Mouse (Mus musculus) urinary bladder, postnatal 36 days (tissue): ENCODE measurements around the gene Fcrl5.
A peak's percentile ranks its signal among the peaks of the same experiment; 100 is the strongest.

Experiments used
- DNase-seq, 2 experiments: peaks; one replicate each; pipeline ENCODE4 v3.0.0; 2022; ENCODE audit warnings: low spot score in 2 of 2, mixed read lengths in 1 of 2

Gene Fcrl5

GRCm38 (mm10) chr3:87500088-87501055, 64.8 kb downstream of the Fcrl5 start:
- no peak for DNase-seq

DNA sequence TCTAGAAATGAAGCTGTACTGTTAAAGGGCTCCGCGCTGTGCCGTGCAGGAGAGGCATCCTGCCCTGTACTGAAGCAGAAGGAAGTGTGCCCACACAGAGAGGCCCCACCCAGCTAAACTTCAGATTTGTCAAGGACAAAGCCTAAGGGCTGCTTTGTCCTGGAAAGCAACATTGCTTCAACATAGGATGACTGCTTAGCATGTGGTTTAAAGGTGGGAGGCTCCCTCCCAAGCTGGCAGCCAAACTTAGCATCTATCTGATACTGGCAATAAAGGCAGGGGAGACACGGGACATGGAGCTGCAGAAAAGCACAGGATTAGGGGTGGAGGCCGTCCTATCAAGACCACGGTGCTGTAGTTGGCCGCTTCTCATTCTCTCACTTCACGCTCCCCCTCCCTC, 65.6 kb downstream of the Fcrl5 start:
- DNase-seq, result no peak

- no peak for DNase-seq
These were observed 67.2 kb downstream of the Fcrl5 start for GRCm38 (mm10) chr3:87502771-87503170.

DNA sequence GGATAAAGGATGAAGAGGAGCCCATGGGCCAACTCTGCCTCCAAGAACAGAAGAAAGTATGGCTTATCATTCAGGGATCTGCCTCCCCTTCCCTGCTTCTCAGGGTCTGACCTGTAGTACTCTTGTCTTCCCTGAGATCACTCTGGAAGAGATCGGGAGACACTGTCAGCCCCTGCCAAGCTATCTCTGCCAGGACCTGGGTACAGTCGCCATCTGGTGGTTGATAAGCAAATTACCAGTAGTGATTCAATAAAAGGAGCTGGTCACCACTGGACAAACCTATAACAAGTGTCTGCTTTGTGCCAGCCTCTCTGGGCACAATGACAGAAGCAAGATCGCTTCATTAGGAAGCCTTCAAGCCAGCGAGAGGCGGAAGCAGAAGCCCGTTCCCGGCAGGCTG, 68.8 kb downstream of the Fcrl5 start:
- no peak for DNase-seq

- DNase-seq, result no peak
These were observed 69.3 kb downstream of the Fcrl5 start for GRCm38 (mm10) chr3:87504749-87505425.

DNA sequence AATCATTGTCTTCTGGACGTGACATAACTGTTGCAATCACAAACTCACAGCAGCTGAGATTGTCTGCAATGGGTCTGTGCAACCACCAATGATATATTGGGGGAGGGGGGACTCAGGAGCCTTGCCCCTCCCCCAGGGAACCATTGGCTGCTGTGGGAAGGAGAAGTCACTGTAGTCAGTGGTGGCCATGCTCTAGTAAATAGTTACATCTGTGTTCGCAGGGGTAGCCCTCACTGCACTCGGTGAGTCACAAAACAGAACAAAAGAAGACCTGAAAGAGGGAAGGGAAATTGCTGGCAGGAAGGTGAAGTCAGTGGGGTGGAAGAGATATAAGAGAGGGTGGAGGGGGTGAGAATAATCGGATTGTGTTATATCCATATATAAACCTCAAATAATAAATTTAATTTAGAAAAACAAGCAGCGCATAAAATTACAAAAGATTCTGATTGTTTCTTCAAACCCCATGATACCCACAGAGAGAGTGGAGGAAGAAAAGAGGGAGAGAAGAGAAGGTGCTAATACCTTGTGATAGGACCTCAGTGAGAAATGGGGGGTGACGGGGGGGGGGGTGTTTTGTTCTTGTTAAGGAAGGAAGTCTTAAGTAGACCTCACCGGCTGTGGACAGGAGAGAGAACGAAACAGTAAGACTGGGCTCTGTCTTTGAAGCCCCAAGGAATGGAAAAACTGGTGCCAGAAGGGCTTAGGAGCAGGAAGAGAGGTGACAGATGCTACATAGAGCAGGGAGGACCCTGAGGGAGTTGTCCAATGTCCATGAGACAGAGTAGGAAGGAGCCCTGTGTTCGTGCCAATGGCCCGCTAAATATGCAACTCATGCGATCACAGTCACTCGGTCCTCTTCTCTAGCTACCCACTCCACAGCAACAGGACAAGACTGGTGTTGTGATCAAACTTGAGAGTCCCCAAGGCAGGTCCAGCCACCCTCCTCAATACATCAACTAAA, 71.2 kb downstream of the Fcrl5 start:
- no peak for DNase-seq

DNA sequence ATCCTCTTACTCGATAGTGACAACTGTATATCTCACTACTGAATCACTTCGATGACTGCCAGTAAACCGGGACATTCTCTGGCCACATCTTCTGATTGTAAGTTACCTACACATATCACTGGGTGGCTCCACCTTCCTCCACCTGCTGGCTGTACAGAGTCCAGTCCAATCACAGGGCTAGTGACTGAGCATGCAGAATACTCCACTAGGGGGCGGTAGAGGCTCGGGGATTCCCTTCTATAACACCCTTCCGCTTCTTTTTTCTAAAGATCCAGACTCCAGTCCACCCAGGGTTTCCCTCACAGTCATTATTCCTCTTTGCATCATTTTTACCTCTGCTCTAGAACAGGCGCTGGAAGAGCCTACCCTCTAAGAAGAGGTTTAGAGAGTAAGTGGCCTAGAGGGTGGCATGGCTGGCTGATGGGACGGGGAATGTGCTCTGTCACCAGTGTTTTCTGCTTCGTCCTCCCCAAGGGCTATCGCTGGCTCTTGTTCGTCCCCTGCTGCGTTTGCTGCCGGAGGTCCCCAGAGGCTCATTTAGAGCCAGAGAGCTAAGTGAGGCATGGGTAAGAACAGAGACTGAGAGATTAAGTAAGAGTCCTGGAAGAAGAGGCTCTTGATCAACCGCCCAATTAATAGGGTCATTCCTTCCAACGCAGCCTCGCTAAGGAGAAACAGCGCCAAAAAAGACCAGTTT, 72.8 kb downstream of the Fcrl5 start:
- peak; percentile 77 to 86 for DNase-seq

DNA sequence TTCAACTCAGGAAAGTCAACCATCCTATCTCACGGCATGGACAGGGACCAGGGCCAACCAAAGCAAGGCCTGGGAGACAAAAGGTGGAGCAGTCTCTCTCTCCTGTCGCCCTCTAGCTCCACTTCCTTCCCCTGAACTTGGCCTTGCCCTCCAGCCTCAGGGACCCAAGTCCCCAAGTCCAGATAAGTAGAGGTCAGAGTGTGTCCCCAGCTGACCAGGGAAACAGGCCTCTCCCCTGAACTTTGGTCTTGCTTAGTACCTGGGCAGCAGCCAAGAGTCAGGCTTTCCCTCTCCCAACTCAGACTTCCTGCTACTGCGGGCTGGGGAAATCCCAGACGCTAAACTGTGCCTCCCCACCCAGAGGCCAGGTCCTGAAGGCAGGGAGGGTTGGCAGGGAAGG, 73.5 kb downstream of the Fcrl5 start:
- peak in 1 of 2 experiments; percentile 74 for DNase-seq

DNA sequence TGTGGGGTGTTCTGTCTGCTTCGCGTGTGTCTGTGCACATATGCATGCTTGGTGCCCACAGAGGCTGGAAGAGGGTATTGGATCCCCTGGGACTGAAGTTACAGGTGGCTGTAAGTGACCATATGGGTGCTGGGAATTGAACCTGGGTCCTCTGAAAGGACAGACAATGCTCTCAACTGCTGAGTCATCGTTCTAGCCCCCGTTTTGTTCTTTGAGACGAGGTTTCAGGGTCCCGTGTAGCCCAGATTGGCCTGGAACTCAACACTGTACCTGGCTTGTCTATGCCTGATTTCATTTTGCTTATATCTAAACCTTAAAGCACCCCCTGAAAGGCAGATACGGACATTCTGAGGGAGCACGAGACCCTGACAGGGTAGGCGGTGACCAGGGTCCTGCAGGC, 75.3 kb downstream of the Fcrl5 start:
- DNase-seq, result no peak

- no peak for DNase-seq
These were observed 76.6 kb downstream of the Fcrl5 start for GRCm38 (mm10) chr3:87511971-87512765.

GRCm38 (mm10) chr3:87515567-87516081, 80.1 kb downstream of the Fcrl5 start:
- peak in 1 of 2 experiments; percentile 48 for DNase-seq

GRCm38 (mm10) chr3:87518425-87518824, 82.9 kb downstream of the Fcrl5 start:
- DNase-seq, result no peak

- no peak for DNase-seq
These were observed 85.6 kb downstream of the Fcrl5 start for GRCm38 (mm10) chr3:87521126-87521525.

DNA sequence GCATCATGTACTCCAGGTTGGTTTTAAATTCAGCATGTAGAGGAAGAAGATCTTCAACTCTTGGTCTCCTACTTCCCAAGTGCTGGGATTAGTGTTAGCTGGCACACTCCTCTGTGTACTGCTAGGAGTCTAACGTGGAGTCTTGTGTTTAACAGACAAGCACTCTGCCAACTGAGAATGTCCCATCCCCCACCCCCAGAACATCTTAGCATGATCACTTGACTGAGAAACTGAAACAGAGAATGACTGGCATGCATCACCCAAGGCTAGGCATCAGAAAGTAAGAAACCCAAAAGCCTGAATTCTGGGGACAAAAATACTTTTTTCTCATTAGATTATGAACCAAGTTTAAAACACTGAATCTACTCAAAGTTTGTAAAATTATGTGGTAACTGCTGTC, 86.3 kb downstream of the Fcrl5 start:
- DNase-seq, result no peak

DNA sequence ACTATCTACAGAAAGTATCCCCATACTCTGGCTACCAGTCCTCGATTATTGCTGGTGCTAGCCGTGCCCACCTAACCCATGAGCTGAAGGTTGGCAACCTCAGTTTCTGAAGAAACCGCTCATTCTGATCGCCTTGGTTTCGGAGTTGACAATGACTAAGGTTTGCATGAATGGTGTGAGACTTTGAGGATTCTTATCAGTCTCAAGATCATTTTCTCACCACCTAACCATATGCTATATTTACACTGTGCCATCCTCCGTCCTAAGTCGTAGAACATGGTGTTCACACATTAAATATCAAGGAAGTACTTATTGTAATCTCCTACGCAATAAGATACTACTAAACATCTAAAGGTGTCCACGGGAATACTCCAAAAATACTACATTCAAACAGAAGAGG, 88.1 kb downstream of the Fcrl5 start:
- no peak for DNase-seq

DNA sequence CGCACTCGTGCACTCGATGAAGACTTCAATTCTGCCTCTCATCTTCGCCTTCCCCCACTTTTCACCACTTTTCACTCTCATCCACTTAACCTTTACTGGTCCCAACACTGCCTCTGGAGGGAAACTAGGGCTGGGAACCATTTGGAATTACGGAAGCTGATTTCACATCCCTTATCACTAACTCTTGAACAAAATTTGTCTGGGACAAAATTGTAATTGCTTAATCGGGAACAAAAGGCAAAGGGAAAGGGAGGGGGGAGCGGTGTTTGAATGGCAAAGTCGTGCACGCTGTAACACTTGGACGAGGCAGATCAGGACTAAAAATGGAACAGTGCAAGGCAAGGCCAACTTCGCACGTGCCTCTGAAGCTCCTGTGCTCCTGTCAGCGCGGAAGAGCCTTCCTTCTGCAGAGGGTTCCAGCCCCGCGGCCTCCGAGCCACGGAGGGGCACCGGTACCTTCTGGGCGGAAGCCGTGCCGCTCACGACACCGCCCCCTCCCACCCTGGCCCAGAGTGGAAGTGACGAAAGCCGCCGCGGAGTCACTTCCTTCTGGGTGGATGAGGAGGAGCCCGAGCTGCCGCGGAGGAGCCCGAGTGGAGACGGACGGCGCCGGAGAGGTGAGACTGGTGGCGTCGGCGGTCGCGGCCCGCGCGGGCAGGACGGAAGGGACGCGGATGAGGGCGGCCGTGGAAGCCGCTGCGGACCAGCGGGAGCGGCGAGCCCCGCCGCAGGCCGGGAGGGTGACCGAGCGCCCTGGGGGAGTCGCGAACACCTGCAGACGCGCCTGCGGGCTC, 89.7 kb downstream of the Fcrl5 start, which contains the start of gene Etv3:
Gene Etv3, plus strand, starts transcription at position 365 of the 794 bp plus-strand sequence.
- peak; percentile 80 to 90 for DNase-seq

- DNase-seq, result no peak
These were observed 90.4 kb downstream of the Fcrl5 start for GRCm38 (mm10) chr3:87525837-87526570.

GRCm38 (mm10) chr3:87527139-87527538, 91.6 kb downstream of the Fcrl5 start:
- DNase-seq, result no peak
